Mouse (Mus musculus) liver, embryonic 14.5 days (tissue): ENCODE results near the gene Lpin1.

Source experiments
- CTCF ChIP-seq: IDR thresholded peaks from 2 replicates; pipeline ENCODE4 v1.5.1; 2016; ENCODE audit warnings: antibody characterized with exemption, low read depth, control low read depth
- EP300 ChIP-seq: IDR thresholded peaks from 2 replicates; pipeline ENCODE4 v1.6.1; 2016; ENCODE audit warnings: antibody characterized with exemption, low read depth

DNA sequence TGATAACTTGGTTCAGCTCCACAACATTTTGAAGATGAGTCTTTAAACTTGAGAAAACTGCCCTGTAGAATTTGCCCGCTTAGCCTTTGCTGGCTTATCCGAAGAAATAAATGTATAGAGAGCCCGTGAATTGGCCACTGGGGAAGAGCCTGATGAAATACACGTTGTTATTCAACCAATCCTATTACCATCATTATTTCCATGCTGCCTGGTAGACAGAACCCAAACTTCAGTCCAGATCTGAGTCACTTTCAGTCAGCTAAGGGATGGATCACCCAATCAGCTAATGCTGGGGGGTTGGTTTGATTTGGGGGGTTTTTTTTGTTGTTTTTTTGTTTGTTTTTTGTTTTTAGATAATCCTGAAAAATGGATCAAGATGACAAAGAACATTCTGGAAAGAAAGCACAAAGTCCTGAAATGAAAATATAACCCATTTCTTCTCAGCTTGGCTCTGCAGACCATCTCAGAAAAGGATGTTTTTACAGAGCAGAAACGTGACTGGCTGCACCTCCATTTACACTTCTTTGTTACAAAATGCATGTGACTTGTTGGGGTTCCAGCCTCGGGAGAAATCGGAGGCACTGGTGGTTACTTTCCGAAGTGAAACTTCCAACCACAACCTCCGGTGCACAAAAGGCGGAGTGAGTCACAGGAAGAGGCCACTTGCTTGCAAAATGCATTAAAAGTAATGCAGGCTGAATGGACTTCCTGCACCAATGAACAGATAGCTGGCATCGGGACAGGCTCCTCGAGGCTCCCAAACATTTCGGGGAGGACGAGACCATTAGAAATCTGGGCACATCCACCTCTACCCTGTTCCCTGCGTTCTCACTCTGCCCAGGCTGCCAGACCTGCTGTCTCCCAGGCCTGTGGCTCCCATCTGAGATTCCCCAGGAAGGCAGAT lies 78.6 kb downstream of the Lpin1 start:
- TF ChIP-seq CTCF (no peak), EP300 (no peak)
